Mouse (Mus musculus): ENCODE results near the gene Bmp2k.

DNA sequence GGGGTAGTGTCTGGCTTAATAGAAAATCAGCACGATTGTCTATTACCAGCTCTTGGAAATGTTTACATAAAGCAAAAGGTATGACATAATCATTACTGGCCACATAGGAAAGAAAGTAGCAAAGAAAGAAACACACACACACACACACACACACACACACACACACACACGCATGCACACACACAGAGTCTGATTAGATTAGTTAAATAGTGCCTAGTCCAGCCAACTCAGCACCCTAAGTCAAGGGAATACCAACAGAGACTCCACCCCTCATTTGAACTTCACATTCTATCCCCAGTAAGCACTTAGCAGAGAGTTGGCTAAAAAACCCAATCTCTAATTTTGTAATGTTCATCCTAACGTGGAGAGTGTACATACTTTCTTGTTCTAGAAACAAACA is 15.5 kb upstream of the Bmp2k start:
- TF ChIP-seq POLR2A (IDR thresholded peaks at IDR 0.05; ENCODE audit: low read depth, low read length) (no peak), ZC3H11A (IDR thresholded peaks at IDR 0.05; ENCODE audit: low read depth, low read length) (no peak), MAFK (IDR thresholded peaks at IDR 0.05; ENCODE audit: insufficient replicate concordance, low read length) (no peak), ZKSCAN1 (IDR thresholded peaks at IDR 0.05; ENCODE audit: borderline replicate concordance, low read depth, low read length) (no peak), CTCF (conservative IDR thresholded peaks at IDR 0.05 in 1 of 2, IDR thresholded peaks at IDR 0.05 in 1 of 2; ENCODE audit: low read depth in 2 of 2, low read length in 2 of 2) (no peak), E2F4 (IDR thresholded peaks at IDR 0.05; ENCODE audit: insufficient replicate concordance, low read depth, low read length) (no peak), CHD2 (IDR thresholded peaks at IDR 0.05; ENCODE audit: low read length) (no peak), RCOR1 (conservative IDR thresholded peaks at IDR 0.05; ENCODE audit: low read depth, low read length) (no peak), ELF1 (IDR thresholded peaks at IDR 0.05; ENCODE audit: low read depth, low read length) (no peak)

Measured in CH12.LX (cell line).